Comparison of ENCODE assay signal across 19 mouse cellular contexts in the genomic region with DNA sequence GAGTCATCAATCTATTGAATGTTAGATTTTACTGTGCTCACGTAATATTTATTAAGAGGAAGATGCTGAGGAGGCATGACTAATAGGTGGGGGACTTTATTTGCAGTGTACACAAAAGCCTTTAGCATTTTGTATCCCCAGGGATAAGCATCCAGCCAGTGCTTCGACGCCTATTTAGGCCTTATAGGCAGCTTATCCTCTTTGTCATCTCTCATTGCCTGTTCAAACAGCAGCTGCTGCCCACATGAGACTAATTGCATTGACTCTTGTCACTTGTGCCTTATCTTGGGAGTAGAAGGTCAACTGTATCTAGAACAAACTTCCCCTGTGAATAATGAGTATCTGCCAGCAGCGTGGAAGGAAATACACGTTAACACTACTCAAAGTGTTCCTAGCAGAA.
"Had no signal": no experiment of that assay in that cellular context is flagged by ENCODE, and none has a peak within 500 bp of the region (broad histone marks: within the 10 kb centered on the region; RNA-seq: fewer than 3 reads in every experiment).

No protein-coding gene starts in this region.

- H3K9me3 ChIP-seq: limb, embryonic 12.5 days; liver, embryonic 13.5 days; lung, embryonic 15.5 days; megakaryocyte, embryonic 14.5 days; midbrain, embryonic 12.5 days; neural tube, embryonic 12.5 days had no signal

- H3K27ac ChIP-seq: kidney, postnatal 0 days; limb, embryonic 12.5 days; liver, embryonic 13.5 days; lung, embryonic 15.5 days; macrophage; midbrain, embryonic 12.5 days; neural tube, embryonic 12.5 days had no signal

- H3K4me3 ChIP-seq: limb, embryonic 12.5 days; liver, embryonic 13.5 days; lung, embryonic 15.5 days; megakaryocyte, embryonic 14.5 days; midbrain, embryonic 12.5 days; neural tube, embryonic 12.5 days had no signal

- ATAC-seq: liver, postnatal 0 days had no signal

- H3K27me3 ChIP-seq: limb, embryonic 12.5 days; liver, embryonic 13.5 days; lung, embryonic 15.5 days; midbrain, embryonic 12.5 days; neural tube, embryonic 12.5 days had no signal

- H3K4me1 ChIP-seq: limb, embryonic 12.5 days; liver, embryonic 13.5 days; lung, embryonic 15.5 days; midbrain, embryonic 12.5 days; neural tube, embryonic 12.5 days had no signal

- H3K9ac ChIP-seq: limb, embryonic 12.5 days; liver, embryonic 13.5 days; liver, postnatal 0 days; lung, embryonic 15.5 days; midbrain, embryonic 12.5 days; neural tube, embryonic 12.5 days had no signal

- DNase-seq: kidney, adult 8-10 months; kidney, postnatal 36 days; layer of hippocampus, adult 9-11 months; layer of hippocampus, postnatal 36 days; liver; liver, embryonic 13.5 days; liver, postnatal 0 days; lung, postnatal 14 days; right cerebral cortex, adult 18-20 months; right cerebral cortex, postnatal 25 days; thymus, adult 2 months; thymus, postnatal 25 days had no signal

- H3K36me3 ChIP-seq: limb, embryonic 12.5 days; liver, embryonic 13.5 days; lung, embryonic 15.5 days; midbrain, embryonic 12.5 days; neural tube, embryonic 12.5 days had no signal

- H3K4me2 ChIP-seq: limb, embryonic 12.5 days; liver, embryonic 13.5 days; lung, embryonic 15.5 days; midbrain, embryonic 12.5 days; neural tube, embryonic 12.5 days had no signal
